Mouse (Mus musculus) A20 (cell line): ENCODE measurements at regions not wholly inside any gene's neighbourhood (a gene's known extent, or its start where the extent isn't known, plus 50 kb on each side); places are given as distances from the start of the nearest gene placed in this dataset.

ENCODE experiments used
- DNase-seq: peaks from one replicate; pipeline ENCODE4 v3.0.0-alpha.2; 2011; ENCODE audit warnings: low read depth, low spot score

- DNase-seq: no peak
Measured at GRCm38 (mm10) chr1:75833071-75833830, 287.2 kb downstream of the Slc4a3 start.

GRCm38 (mm10) chr1:75834361-75834760, 288.3 kb downstream of the Slc4a3 start:
- DNase-seq: no peak

- DNase-seq: no peak
Measured at GRCm38 (mm10) chr1:75839551-75840223, 293.6 kb downstream of the Slc4a3 start.

- DNase-seq: no peak
Measured at GRCm38 (mm10) chr1:75842396-75842795, 296.3 kb downstream of the Slc4a3 start.

- DNase-seq: no peak
Measured at GRCm38 (mm10) chr1:75843326-75843725, 297.3 kb downstream of the Slc4a3 start.

GRCm38 (mm10) chr1:75844123-75844522, 298.1 kb downstream of the Slc4a3 start:
- DNase-seq: no peak

- DNase-seq: no peak
Measured at GRCm38 (mm10) chr1:75844529-75844928, 298.5 kb downstream of the Slc4a3 start.

GRCm38 (mm10) chr1:75844981-75845380, 298.9 kb downstream of the Slc4a3 start:
- DNase-seq: no peak

- DNase-seq: no peak
Measured at GRCm38 (mm10) chr1:75845771-75846535, 299.9 kb downstream of the Slc4a3 start.

- no peak for DNase-seq
Measured at GRCm38 (mm10) chr1:75847681-75848080, 301.6 kb downstream of the Slc4a3 start.

- DNase-seq: no peak
Measured at GRCm38 (mm10) chr1:75848436-75848835, 302.4 kb downstream of the Slc4a3 start.

- no peak for DNase-seq
Measured at GRCm38 (mm10) chr1:75850131-75850530, 304.1 kb downstream of the Slc4a3 start.

GRCm38 (mm10) chr1:75858551-75859255, 312.6 kb downstream of the Slc4a3 start:
- DNase-seq: no peak

GRCm38 (mm10) chr1:75862757-75863156, 316.7 kb downstream of the Slc4a3 start:
- DNase-seq: no peak

GRCm38 (mm10) chr1:75866556-75866955, 320.5 kb downstream of the Slc4a3 start:
- no peak for DNase-seq

- no peak for DNase-seq
Measured at GRCm38 (mm10) chr1:75869414-75869813, 323.3 kb downstream of the Slc4a3 start.

- no peak for DNase-seq
Measured at GRCm38 (mm10) chr1:75869846-75870245, 323.8 kb downstream of the Slc4a3 start.

- no peak for DNase-seq
Measured at GRCm38 (mm10) chr1:75873911-75874310, 327.8 kb downstream of the Slc4a3 start.

GRCm38 (mm10) chr1:75877209-75877608, 331.1 kb downstream of the Slc4a3 start:
- no peak for DNase-seq

GRCm38 (mm10) chr1:75885632-75886031, 339.6 kb downstream of the Slc4a3 start:
- DNase-seq: no peak

GRCm38 (mm10) chr1:75888499-75889208, 342.6 kb downstream of the Slc4a3 start:
- DNase-seq: no peak
